Mouse (Mus musculus) layer of hippocampus, adult 2 months (tissue): Measurements from ENCODE around the gene Itih2. TPM values are rescaled to one million over a fixed set of nuclear protein-coding genes. Genes with fewer than 3 reads are reported as not detected.

ENCODE experiments used
- DNase-seq, 2 experiments: peaks; one replicate each; pipeline ENCODE4 v3.0.0; 2022; ENCODE audit warnings: low spot score in 2 of 2
- H3K27ac ChIP-seq: fragments of 200-600 bp; 2 replicates; pipeline ENCODE4 v1.8.1; 2022
- H3K4me3 ChIP-seq: fragments of 200-600 bp; 2 replicates; pipeline ENCODE4 v1.8.1; 2022; ENCODE audit warnings: mild to moderate bottlenecking
- CTCF ChIP-seq: fragments of 200-600 bp; conservative IDR thresholded peaks from 2 replicates; pipeline ENCODE4 v1.8.1; 2022; ENCODE audit warnings: antibody characterized with exemption, mild to moderate bottlenecking, moderate library complexity
- total RNA-seq, 2 experiments: library from RNA; stranded (reverse); gene quantifications; 2 replicates each; pipeline ENCODE4 v1.2.3; 2021

The Itih2 gene
- total RNA-seq, 2 experiments from 2014 or later = 1.7 to 2.1 TPM

GRCm38 (mm10) chr2:10049456-10049855, 81.7 kb downstream of the Itih2 start:
- Histone ChIP-seq H3K4me3 (peak overlapping the region; percentile 93), H3K27ac (peak overlapping the region; percentile 71; the same call in 1 of the 2 replicates)
- DNase-seq = no peak
- TF ChIP-seq CTCF = no peak

- H3K27ac ChIP-seq = peak within 1 kb of the TSS; percentile 89
- TF ChIP-seq CTCF = no peak
- peak; percentile 93 to 94 for DNase-seq
These were observed 82.7 kb downstream of the Itih2 start, which contains the start of gene Taf3 for GRCm38 (mm10) chr2:10048461-10048860. TSS of gene Taf3 (minus strand) at chr2:10048596.

GRCm38 (mm10) chr2:10047758-10048436, 83.3 kb downstream of the Itih2 start:
- peak in 1 of 2 experiments; percentile 16 for DNase-seq
- peak overlapping the region; percentile 89 for H3K27ac ChIP-seq
- H3K4me3 ChIP-seq = peak overlapping the region; percentile 93
- peak; percentile 50 for TF ChIP-seq CTCF

More at GRCm38 (mm10) chr2:10048461-10048860, 82.7 kb downstream of the Itih2 start, which contains the start of gene Taf3:
- H3K4me3 ChIP-seq = peak within 1 kb of the TSS; percentile 93

Other genes with a start within 250 kb of the Itih2 start
- not detected for gene 9230102O04Rik, start 241.9 kb downstream of the Itih2 start, total RNA-seq
- gene Gata3, start 241.4 kb downstream of the Itih2 start, total RNA-seq = not detected
- 10 to 100 TPM; 13.9 to 15.4 TPM for gene Taf3, start 82.8 kb downstream of the Itih2 start, total RNA-seq
- 100 to 1,000 TPM; 246 to 250 TPM for gene Atp5c1, start 50.9 kb downstream of the Itih2 start, total RNA-seq
- 10 to 100 TPM; 11.2 to 12.1 TPM for gene Kin, start 50.8 kb downstream of the Itih2 start, total RNA-seq
- 10 to 100 TPM; 13.8 to 14.8 TPM for gene Itih5, start 22.2 kb upstream of the Itih2 start, total RNA-seq
- gene Sfmbt2, start 239.1 kb upstream of the Itih2 start, total RNA-seq = 1 to 10 TPM; 3.6 to 4.3 TPM